Mouse (Mus musculus) gastrocnemius, postnatal 25 days (tissue): ENCODE results near the gene Upk3bl. TPM values are rescaled to one million over a fixed set of nuclear protein-coding genes. Genes with fewer than 3 reads are reported as not detected.
A peak's percentile ranks its signal among the peaks of the same experiment; 100 is the strongest.
"Not testable (repeated sequence)": the region's sequence is repeated elsewhere in the genome, so short reads cannot be mapped to it uniquely, and the experiment has no call there.

ENCODE experiments used
- DNase-seq: peaks from one replicate; pipeline ENCODE4 v3.0.0; 2022
- microRNA-seq, 2 experiments: library from miRNA; unstranded; fragments of <30 nt; microRNA quantifications; one replicate each; pipeline ENCODE4 v1.2.0; 2021; ENCODE audit warnings: borderline replicate concordance in 2 of 2
- total RNA-seq, 2 experiments: library from RNA; stranded (reverse); gene quantifications; 1 replicate in 1 of 2; 2 replicates in 1 of 2; pipeline ENCODE4 v1.2.3; 2021

Gene Upk3bl
- total RNA-seq, 2 experiments from 2014 or later, result not detected

DNA sequence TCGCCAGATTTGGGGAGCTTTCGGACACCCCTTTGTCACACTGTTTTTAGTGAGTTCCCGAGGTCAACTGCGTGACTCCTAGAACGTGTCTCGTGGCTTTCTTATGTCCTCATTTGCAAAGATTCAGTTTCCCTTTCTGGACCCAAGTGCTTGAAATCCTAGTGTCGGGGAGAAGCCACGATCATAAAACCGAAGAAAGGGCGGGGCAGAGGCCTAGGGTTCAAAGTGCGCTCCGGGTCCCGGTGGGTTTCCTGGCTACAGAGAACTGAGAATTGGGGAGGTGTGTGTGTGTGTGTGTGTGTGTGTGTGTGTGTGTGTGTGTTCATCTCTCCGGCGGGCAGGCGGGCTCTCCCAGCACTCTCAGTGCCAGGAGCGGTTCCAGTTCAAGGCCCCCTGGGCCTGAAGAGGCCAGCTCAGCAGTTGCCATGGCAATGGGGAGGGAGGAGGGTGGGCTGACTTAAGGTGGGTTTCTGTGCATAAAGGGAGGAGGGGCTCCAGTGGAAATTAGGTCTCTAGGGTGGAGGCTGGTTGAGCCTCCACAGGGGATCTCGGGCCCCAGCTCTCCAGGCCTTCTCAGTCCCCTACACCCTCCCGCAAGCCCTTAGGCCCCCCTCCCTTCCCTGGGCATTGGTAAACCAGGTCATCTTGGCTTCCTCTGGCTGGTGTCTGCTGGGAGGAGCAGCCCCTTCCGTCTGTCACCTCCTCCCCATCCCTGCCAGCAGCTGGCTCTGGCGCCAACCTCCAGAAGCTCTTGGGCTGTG is 30.8 kb downstream of the Upk3bl start:
- DNase-seq, result peak; percentile 63

DNA sequence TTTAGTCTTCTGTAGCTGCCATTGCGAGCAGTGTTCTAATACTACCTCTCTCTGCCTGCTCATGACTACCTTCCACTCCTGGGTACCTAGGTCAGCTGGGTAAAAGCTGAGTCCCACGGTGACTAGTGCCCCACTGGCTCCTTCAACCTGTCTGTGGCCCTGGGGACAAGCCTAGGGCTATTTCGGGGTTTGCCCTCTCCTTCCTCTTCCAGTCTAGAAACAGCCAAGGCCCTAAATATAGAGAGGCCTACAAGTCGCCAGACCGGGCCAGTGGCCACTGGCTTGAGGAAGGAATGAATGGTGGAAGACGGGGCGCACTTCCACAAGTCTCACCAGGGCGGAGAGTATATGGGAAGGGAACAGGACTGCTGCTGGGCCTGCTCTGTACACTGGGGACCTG is 32.0 kb downstream of the Upk3bl start:
- peak; percentile 56 for DNase-seq

DNA sequence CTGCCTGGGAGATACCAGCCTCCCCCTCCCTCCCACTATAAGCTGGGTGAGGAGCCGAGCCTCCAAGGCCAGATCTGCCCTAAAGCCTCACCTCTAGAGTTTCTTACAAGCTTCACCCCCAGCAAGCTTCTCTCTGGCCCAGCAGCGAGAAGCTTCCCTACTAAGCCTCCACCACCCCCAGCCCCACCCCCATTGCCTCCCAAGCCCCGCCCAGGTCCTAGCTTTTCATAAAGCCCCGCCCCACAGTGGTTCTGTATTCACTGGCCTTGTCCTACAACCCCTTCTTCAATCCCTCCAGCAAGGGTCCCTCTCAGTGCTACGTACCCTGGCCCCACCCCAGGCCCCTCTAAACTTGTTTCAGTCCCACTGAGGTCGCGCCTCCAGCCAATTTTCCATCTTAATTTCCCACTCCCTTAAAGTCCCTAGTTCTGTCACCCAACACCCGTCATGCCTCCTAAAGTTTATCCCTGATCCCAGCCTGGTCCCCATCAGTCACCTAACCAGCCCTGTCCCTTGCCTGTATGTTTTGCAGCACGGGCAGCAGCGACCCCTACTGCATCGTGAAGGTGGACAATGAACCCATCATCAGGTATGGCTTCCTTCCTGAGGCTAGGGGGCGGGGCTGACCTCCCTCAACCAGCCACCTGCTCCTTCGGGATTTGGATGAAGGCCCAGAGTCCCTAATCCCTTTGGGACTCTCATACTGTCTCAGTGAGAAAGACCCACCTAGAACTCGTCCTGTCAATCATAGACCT is 34.7 kb downstream of the Upk3bl start:
- no peak for DNase-seq

DNA sequence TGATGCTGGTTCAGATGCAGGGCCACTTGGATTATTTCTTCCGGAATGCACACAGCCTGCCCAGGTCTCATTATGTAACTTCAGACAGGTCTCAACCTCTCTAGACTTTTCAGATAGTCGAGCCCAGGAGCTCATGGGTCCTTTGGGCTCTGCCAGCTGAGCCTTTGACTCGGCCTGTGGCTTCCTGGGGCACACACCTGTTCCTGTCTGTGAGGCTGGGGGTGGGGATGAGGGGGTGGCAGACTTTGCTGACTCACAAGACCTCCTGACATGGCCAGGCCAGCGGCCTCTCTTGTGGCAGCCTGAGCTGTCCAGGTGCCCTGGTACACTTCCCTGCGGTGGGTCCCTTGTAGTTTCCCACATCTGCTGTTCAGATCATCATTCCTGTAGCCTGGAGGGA is 37.6 kb downstream of the Upk3bl start:
- peak; percentile 65 for DNase-seq

DNA sequence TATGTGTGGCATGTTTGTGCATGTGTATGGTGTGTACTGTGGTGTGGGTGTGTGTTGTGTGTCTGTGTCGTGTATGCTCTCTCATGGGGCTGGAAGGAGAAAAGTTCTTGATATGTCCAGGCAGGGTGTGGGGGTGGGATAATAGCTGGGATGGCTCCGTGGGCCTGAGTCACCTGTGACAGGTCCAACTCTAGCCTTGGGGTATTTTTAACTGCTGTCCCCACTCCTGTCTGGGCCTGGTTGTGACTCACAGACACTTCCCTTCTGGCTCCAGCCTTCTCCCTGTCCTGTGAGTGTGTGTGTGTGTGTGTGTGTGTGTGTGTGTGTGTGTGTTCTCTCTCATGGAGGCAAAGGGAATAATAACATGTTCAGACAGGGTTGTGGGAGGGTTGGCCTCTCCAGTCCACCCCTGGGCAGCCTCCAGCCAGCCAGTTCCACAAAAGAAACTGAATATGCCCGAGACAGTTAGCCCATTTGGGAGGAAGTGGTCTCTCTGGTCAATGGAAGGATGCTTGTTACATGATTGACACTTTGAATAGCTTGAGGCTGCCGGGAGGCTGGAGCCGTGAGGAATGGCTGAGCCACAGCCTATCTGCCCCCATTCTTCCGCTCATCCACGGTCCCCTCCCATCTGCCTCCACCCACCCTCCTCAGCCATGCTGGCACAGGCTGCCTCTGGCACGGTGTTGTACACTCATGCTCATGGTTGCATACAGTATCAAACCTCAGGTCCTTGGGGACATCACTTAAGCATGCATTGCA is 40.1 kb downstream of the Upk3bl start:
- no peak for DNase-seq

DNA sequence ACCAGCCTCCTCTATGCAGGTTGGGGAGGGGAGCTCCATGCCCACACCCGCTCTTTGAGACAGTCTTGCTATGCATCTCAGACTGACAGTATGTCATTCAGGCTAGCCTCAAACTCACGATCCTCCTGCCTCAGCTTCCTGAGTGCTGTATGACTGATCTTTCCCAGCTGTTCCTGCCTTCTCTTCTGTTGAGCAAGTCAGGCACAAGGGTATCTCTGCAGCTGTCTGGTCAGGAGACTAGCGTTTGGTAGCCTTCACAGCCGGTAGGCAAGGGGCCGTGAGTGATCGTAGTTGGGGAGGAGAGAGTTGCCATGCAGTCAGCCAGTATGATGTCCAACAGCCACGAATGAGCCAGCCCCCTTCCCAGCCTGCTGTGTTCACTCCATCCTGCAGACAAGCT is 40.8 kb downstream of the Upk3bl start:
- DNase-seq, result no peak

DNA sequence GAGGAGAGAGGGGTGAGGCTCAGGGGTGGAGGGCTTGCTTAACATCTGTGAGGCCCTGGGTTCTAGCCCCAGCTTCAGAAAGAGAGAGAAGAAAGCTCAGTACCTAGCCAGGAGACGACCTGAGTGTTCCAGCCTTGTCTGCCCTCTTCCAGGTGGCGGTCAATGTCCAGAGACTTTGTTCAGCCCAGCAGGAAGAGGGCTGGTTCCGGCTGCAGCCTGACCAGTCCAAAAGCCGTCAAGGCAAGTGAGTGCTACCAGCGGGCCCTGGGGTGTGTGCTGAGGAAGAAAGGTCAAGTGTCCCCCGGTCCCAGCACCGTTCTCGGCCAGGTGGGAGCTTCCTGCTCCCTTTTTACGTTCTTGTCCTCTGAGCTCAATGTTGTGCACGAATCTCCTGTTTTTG is 44.2 kb downstream of the Upk3bl start:
- DNase-seq, result no peak

DNA sequence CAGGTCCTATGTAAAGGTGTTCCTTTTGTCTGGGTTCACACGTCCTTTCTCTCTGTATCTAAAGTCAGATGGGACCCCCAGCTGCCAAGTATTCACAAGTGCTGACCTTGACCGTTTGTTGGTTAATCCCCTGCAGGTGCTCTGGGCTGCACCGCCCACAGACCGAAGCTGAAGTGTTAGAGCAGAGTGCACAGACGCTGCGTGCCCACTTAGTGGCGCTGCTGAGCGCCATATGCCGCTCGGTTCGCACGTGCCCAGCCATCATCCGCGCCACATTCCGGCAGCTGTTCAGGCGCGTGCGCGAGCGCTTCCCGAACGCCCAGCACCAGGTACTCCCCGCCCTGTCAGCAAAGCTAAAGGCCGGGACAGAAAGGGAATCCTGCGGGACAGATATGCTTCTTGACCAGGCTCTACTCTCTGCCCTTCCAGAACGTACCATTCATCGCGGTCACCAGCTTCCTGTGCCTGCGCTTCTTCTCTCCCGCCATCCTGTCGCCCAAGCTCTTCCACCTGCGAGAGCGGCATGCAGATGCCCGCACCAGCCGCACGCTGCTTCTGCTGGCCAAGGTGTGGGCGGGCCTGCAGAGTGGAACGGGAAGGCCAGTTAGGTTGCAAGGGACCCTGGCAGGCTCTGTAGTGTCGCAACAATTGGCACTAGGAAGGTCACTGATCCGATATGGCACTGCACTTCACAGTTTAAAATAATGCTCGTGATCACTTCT is 48.0 kb downstream of the Upk3bl start:
- DNase-seq, result peak; percentile 44

DNA sequence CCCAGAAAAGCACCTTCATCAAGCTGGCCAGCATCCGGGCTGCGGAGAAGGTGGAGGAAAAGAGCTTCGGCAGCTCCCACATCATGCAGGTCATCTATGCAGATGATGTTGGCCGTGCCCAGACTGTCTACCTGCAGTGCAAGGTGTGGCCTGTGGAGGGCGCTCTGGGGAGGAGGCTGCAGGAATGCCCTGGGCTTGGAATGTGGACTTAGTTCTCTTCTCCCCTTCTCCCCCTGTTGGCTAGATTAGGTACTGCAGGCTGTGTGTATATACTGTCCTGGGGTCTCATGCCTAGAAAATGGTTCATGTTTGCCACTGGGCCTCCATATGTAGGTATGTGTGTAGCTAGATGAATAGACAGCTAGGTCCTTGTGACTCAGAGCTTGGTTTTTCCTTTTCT is 50.2 kb downstream of the Upk3bl start:
- no peak for DNase-seq

DNA sequence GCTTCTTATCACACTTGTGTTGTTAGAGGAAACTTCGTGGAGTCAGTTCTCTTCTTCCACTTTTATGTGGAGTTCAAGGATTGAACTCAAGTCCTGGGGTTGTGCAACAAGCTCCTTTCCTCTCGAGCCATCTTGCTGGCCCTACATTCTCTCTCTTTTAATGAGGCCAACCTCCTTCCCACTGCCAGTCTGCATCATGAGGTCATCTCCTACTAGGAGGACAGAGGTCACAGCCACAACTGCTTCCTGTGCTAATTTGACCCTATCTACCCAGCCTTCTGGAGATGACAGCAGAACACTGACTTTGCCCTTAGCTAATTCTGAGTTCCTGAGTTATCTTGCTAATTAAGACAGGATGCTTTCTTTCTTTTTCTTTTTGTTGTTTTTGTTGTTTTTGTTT is 54.2 kb downstream of the Upk3bl start:
- no peak for DNase-seq

DNA sequence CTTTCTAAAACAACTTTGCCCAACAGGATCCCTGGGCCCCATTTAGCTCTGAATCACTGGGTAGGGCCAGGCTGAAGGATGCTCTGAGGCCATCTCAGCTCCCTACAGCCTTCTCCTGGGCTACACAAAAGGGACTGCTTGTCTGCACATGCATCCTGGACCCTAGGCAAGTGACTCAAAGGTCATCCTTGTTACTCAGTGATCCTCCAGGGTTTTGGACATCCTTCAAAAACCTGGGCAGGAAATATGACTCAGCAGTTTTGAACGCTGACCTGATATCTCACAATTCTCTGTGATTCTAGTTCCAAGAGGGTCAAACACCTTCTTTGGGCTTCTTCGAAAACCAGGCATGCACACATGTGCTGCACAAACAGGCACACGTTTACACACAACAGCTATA is 54.8 kb downstream of the Upk3bl start:
- no peak for DNase-seq

DNA sequence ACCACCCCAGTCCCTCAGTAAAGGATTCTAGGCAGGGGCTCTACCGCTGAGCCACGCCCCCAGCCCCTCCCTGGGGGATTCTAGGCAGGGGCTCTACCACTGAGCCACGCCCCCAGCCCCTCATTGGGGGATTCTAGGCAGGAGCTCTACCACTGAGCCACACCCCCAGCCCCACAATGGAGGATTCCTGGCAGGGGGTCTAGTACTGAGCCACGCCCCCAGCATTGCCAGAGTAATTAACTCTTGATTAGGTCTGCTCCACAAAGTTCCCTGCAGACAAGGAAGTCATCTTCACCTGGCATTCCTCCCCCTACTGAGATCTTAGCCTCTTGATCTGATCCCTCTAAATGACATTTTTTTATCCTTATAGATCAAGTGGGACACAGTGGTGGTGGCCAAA is 59.3 kb downstream of the Upk3bl start:
- not testable (repeated sequence) for DNase-seq

Small RNA genes within 50 kb of the gene (microRNA-seq; reads per million reads assigned to microRNA genes)
- 6.4 to 6.6 reads per million in 2 experiments for gene Mir7035

Other genes starting within 250 kb of the Upk3bl start
- gene Srrm3, start 247.6 kb upstream of the Upk3bl start, total RNA-seq, result under 1 TPM; 0.08 to 0.21 TPM
- gene Hspb1, start 166.6 kb upstream of the Upk3bl start, total RNA-seq, result 100 to 1,000 TPM; 290 to 454 TPM
- gene Ywhag, start 119.9 kb upstream of the Upk3bl start, total RNA-seq, result 100 to 1,000 TPM; 282 to 288 TPM
- 1 to 10 TPM in 1 of 2 experiments, under 1 TPM in 1; 0.67 to 1.2 TPM for gene Ssc4d, start 80.0 kb upstream of the Upk3bl start, total RNA-seq
- not detected for gene Zp3, start 74.4 kb upstream of the Upk3bl start, total RNA-seq
- gene Dtx2, start 59.7 kb upstream of the Upk3bl start, total RNA-seq, result 1 to 10 TPM; 5.9 to 7.3 TPM
- under 1 TPM in 1 of 2 experiments, not detected in 1; 0.11 TPM for gene Upk3b, start 16.0 kb upstream of the Upk3bl start, total RNA-seq
- 10 to 100 TPM; 23.6 to 26.4 TPM for gene Rasa4, start 29.4 kb downstream of the Upk3bl start, total RNA-seq
- 10 to 100 TPM; 55.1 to 58.7 TPM for gene Polr2j, start 62.1 kb downstream of the Upk3bl start, total RNA-seq
- 1 to 10 TPM; 3.2 to 3.8 TPM for gene Lrwd1, start 81.6 kb downstream of the Upk3bl start, total RNA-seq
- 1 to 10 TPM; 3.9 to 4.4 TPM for gene Alkbh4, start 81.7 kb downstream of the Upk3bl start, total RNA-seq
- gene Orai2, start 116.2 kb downstream of the Upk3bl start, total RNA-seq, result 1 to 10 TPM; 1.5 to 1.6 TPM
- 10 to 100 TPM; 19.5 to 21.6 TPM for gene Prkrip1, start 144.5 kb downstream of the Upk3bl start, total RNA-seq
- gene Sh2b2, start 192.1 kb downstream of the Upk3bl start, total RNA-seq, result 1 to 10 TPM; 2.8 to 6.1 TPM